Mouse (Mus musculus) liver, embryonic 15.5 days (tissue): ENCODE measurements around the gene Hist2h2bb. TPM values are rescaled to one million over a fixed set of nuclear protein-coding genes. Genes with fewer than 3 reads are reported as not detected.
"Not testable (repeated sequence)": the region's sequence is repeated elsewhere in the genome, so short reads cannot be mapped to it uniquely, and the experiment has no call there.

Experiments
- ATAC-seq: fragments of 200-750 bp; cut with Nextera tagmentation; 2 replicates; pipeline ENCODE4 v1.8.0; 2017; ENCODE audit warnings: moderate number of reproducible peaks, mild to moderate bottlenecking, moderate library complexity; ENCODE audit not compliant: insufficient read depth
- H3K27ac ChIP-seq: fragments of 300-500 bp; sonication (generic); replicated peaks from 2 replicates; pipeline ENCODE4 v1.5.1; 2015; ENCODE audit warnings: mild to moderate bottlenecking, inconsistent platforms
- H3K27me3 ChIP-seq: fragments of 300-500 bp; sonication (generic); 2 replicates; pipeline ENCODE4 v1.6.1; 2015; ENCODE audit warnings: mild to moderate bottlenecking, inconsistent platforms
- H3K36me3 ChIP-seq: fragments of 300-500 bp; sonication (generic); replicated peaks from 2 replicates; pipeline ENCODE4 v1.6.1; 2015; ENCODE audit warnings: moderate library complexity, mild to moderate bottlenecking, inconsistent platforms
- H3K4me1 ChIP-seq: fragments of 300-500 bp; sonication (generic); replicated peaks from 2 replicates; pipeline ENCODE4 v1.6.1; 2015; ENCODE audit warnings: inconsistent platforms
- H3K4me2 ChIP-seq: fragments of 300-500 bp; sonication (generic); 2 replicates; pipeline ENCODE4 v1.6.1; 2015; ENCODE audit warnings: moderate library complexity, mild to moderate bottlenecking, inconsistent platforms
- H3K4me3 ChIP-seq: fragments of 300-500 bp; sonication (generic); replicated peaks from 2 replicates; pipeline ENCODE4 v1.5.1; 2015; ENCODE audit warnings: mild to moderate bottlenecking, inconsistent platforms
- H3K9ac ChIP-seq: fragments of 300-500 bp; sonication (generic); 2 replicates; pipeline ENCODE4 v1.6.1; 2015; ENCODE audit warnings: moderate library complexity, mild to moderate bottlenecking, inconsistent platforms
- H3K9me3 ChIP-seq: fragments of 300-500 bp; sonication (generic); replicated peaks from 2 replicates; pipeline ENCODE4 v1.6.1; 2016; ENCODE audit warnings: inconsistent platforms
- WGBS: fragments of 180-500 bp; shearing (Covaris S2); methylation state at CpG from one replicate; pipeline ENCODE4 v1.1.7; 2015; ENCODE audit warnings: mixed read lengths; ENCODE audit not compliant: insufficient replicate concordance; 5-methylcytosine and 5-hydroxymethylcytosine counted together
- polyA plus RNA-seq: library from polyadenylated mRNA; unstranded; fragments of >200 nt; fragmentation: Nextera tagmentation; extraction: Ambion mirVana; gene quantifications from 2 replicates; pipeline ENCODE4 v1.2.1, GENCODE M21; 2015

Gene Hist2h2bb
- polyA plus RNA-seq, 1 experiment from 2014 or later: 24.6 TPM

- ATAC-seq: peak; percentile 35
- Histone ChIP-seq H3K9ac (peak within 1 kb of the TSS; percentile 74), H3K4me1 (peaks cover 46% of the 10 kb centered on the region), H3K9me3 (no peaks in the 10 kb centered on the region), H3K4me2 (peak within 1 kb of the TSS; percentile 70), H3K4me3 (peak within 1 kb of the TSS; percentile 66), H3K36me3 (no peaks in the 10 kb centered on the region), H3K27me3 (no peaks in the 10 kb centered on the region), H3K27ac (peak within 1 kb of the TSS; percentile 100)
- WGBS: 20% methylated on average over 30 of the region's 30 CpGs
Measured at GRCm38 (mm10) chr3:96268051-96268775, 1.3 kb upstream of the Hist2h2bb start, which contains the start of gene Hist2h3b. Hist2h3b (plus strand) TSS chr3:96268654.

DNA sequence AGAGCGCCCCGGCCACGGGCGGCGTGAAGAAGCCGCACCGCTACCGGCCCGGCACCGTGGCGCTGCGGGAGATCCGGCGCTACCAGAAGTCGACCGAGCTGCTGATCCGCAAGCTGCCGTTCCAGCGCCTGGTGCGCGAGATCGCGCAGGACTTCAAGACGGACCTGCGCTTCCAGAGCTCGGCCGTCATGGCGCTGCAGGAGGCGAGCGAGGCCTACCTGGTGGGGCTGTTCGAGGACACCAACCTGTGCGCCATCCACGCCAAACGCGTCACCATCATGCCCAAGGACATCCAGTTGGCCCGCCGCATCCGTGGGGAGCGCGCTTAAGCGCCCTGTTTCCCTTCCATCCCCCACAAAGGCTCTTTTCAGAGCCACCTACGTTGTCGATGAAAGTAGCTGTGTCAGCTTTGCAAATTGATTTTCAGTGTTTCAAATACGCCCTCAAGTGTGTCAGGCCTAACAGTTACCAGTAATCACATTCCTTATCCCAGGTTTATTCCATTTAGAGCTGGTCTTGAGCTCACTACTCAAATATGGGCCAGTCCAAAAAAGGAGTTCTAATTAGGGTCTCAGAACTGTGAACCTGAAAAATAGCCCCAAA is 675 bp upstream of the Hist2h2bb start:
- WGBS: 0% methylated on average over 18 of the region's 44 CpGs
- Histone ChIP-seq H3K4me2 (peak overlapping the region; percentile 70), H3K27ac (peak overlapping the region; percentile 100), H3K4me3 (peak overlapping the region; percentile 66), H3K4me1 (peaks cover 50% of the 10 kb centered on the region), H3K9ac (peak overlapping the region; percentile 74)
- not testable (repeated sequence) for H3K27me3 ChIP-seq, H3K9me3 ChIP-seq, H3K36me3 ChIP-seq
- ATAC-seq: peak; percentile 43

- no peak for ATAC-seq
- WGBS: 44% methylated on average over 17 of the region's 17 CpGs
Measured at GRCm38 (mm10) chr3:96273591-96274465, 4.3 kb downstream of the Hist2h2bb start.

DNA sequence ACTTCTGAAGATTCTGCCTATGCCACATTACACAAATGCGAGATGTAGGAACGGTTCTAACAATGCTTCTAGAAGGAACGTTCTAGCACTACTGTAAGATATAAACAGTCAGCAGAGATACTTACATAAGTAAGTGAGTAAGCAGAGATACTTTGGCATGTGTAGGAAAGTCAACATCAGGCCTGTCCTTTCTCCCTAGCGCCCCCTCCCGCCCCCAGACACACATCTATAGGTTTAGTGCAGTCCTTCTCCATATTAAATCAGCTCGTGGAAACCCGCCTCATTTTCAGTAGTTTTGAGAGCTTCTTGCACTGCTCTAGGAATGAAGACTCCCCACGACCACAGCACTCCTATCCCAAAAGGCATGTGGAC is 7.9 kb downstream of the Hist2h2bb start:
- Histone ChIP-seq H3K9ac (peak overlapping the region; percentile 81), H3K27me3 (peaks cover 20% of the 10 kb centered on the region), H3K9me3 (no peaks in the 10 kb centered on the region), H3K4me2 (peak overlapping the region; percentile 93), H3K27ac (peak overlapping the region; percentile 84), H3K36me3 (no peaks in the 10 kb centered on the region), H3K4me1 (peaks cover 26% of the 10 kb centered on the region), H3K4me3 (peak overlapping the region; percentile 65)
- 12% methylated on average over 8 of the region's 8 CpGs for WGBS
- ATAC-seq: peak; percentile 72

More at GRCm38 (mm10) chr3:96273591-96274465, 4.3 kb downstream of the Hist2h2bb start:
- H3K9ac ChIP-seq: no peak overlapping the region
- peaks cover 32% of the 10 kb centered on the region for H3K4me1 ChIP-seq
- H3K4me2 ChIP-seq: no peak overlapping the region
- no peaks in the 10 kb centered on the region for H3K9me3 ChIP-seq
- no peaks in the 10 kb centered on the region for H3K27me3 ChIP-seq
- H3K36me3 ChIP-seq: no peaks in the 10 kb centered on the region
- H3K27ac ChIP-seq: no peak overlapping the region
- no peak overlapping the region for H3K4me3 ChIP-seq

GRCm38 (mm10) chr3:96277800-96278624 is 8.5 kb downstream of the Hist2h2bb start:
- no peaks in the 10 kb centered on the region for H3K9me3 ChIP-seq
- under 1% methylated on average over 49 of the region's 49 CpGs for WGBS
- H3K4me2 ChIP-seq: peak overlapping the region; percentile 93
- H3K9ac ChIP-seq: peak overlapping the region; percentile 81
- H3K4me3 ChIP-seq: peak overlapping the region; percentile 65
- peak overlapping the region; percentile 84 for H3K27ac ChIP-seq
- ATAC-seq: peak; percentile 90
- peaks cover 26% of the 10 kb centered on the region for H3K27me3 ChIP-seq
- no peaks in the 10 kb centered on the region for H3K36me3 ChIP-seq
- H3K4me1 ChIP-seq: peaks cover 26% of the 10 kb centered on the region

DNA sequence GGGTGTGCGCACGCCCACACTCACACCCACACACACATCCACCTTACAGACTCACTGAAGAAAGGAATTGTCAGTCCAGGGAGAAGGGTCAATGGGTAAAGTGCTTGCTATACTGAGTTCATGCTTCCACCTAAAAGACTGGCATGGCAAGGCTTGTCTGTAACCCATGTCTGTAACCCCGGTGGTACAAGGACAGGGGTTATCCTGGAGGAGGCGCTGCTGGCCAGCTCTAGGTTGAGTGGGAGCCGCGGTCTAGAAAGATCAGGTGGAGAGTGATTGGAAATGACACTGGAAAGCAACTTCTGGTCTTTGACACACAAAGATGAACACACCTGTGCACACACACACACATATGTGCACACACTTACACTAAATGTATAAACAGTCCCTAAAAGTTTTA is 11.1 kb downstream of the Hist2h2bb start:
- peaks cover 18% of the 10 kb centered on the region for H3K4me1 ChIP-seq
- H3K4me2 ChIP-seq: no peak overlapping the region
- H3K9me3 ChIP-seq: no peaks in the 10 kb centered on the region
- H3K27me3 ChIP-seq: peaks cover 45% of the 10 kb centered on the region
- no peak overlapping the region for H3K9ac ChIP-seq
- no peak overlapping the region for H3K4me3 ChIP-seq
- WGBS: 49% methylated on average over 6 of the region's 6 CpGs
- no peak overlapping the region for H3K27ac ChIP-seq
- H3K36me3 ChIP-seq: no peaks in the 10 kb centered on the region
- ATAC-seq: no peak

DNA sequence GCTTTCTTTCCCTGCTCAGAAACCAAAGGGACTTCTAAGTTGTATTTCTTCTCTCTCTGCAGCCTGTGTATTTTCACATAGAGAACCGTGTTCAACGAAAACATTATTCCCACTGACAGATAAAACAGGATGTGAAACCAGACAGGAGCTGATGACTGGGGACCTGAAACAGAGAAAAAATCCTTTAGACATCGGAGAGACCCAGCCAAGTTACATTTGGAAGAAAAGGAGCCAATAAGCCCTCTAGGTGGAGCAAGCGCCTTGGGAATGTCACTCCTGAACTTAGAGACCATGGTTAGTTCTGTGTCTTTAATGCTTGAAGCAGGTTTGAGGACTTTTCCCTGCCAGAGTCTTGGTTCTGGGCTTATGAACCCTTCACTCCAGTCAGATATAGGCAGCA is 14.9 kb downstream of the Hist2h2bb start:
- Histone ChIP-seq H3K36me3 (no peaks in the 10 kb centered on the region), H3K4me1 (no peaks in the 10 kb centered on the region), H3K4me2 (no peak overlapping the region), H3K4me3 (no peak overlapping the region), H3K9ac (no peak overlapping the region), H3K27me3 (peaks cover 49% of the 10 kb centered on the region), H3K9me3 (no peaks in the 10 kb centered on the region), H3K27ac (no peak overlapping the region)
- no peak for ATAC-seq
- 14% methylated on average over 4 of the region's 4 CpGs for WGBS

DNA sequence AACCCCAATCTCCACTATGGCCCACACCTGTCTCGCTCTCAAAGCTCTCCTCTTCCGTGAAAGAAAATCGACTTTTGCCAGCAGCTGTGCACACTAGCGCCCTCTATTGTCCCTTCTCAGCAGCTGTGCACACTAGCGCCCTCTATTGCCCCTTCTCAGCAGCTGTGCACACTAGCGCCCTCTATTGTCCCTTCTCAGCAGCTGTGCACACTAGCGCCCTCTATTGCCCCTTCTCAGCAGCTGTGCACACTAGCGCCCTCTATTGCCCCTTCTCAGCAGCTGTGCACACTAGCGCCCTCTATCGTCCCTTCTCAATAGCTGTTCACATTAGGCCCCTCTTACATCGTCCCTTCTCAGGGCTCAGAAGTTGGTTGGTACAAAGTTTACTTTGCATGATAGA is 17.8 kb downstream of the Hist2h2bb start:
- not testable (repeated sequence) for H3K4me2 ChIP-seq, H3K27ac ChIP-seq, H3K36me3 ChIP-seq, H3K9ac ChIP-seq, H3K9me3 ChIP-seq, ATAC-seq, H3K4me3 ChIP-seq, H3K4me1 ChIP-seq
- H3K27me3 ChIP-seq: peaks cover 31% of the 10 kb centered on the region
- WGBS: 86% methylated on average over 11 of the region's 11 CpGs

DNA sequence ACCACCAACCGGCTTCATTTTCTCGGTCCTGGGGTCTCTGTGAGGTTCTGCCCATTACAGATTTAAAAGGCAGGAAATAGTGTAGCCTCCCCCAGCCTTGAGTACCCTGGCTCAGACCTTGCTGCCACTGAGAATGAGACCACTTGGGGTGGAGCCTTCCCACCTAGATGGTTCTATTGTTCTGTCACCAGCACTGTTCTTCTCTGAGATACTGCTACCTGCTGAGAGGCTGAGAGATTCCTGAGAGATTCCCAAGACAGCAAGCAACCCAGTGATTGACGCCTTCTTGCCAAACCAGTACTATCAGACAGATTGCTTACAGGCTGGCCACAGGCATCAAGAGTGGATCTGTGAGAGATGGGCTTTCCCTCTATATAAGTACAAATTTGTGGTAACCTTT is 19.6 kb downstream of the Hist2h2bb start:
- H3K4me1 ChIP-seq: no peaks in the 10 kb centered on the region
- H3K4me3 ChIP-seq: no peak overlapping the region
- 64% methylated on average over 3 of the region's 3 CpGs for WGBS
- H3K36me3 ChIP-seq: no peaks in the 10 kb centered on the region
- no peak overlapping the region for H3K4me2 ChIP-seq
- no peaks in the 10 kb centered on the region for H3K9me3 ChIP-seq
- ATAC-seq: no peak
- no peak overlapping the region for H3K9ac ChIP-seq
- no peak overlapping the region for H3K27ac ChIP-seq
- H3K27me3 ChIP-seq: peaks cover 15% of the 10 kb centered on the region

GRCm38 (mm10) chr3:96290727-96291126 is 21.2 kb downstream of the Hist2h2bb start:
- not testable (repeated sequence) for H3K4me1 ChIP-seq, H3K9ac ChIP-seq, H3K4me3 ChIP-seq, H3K36me3 ChIP-seq, H3K27me3 ChIP-seq, H3K27ac ChIP-seq, ATAC-seq, H3K9me3 ChIP-seq, H3K4me2 ChIP-seq
- WGBS: 70% methylated on average over 3 of the region's 3 CpGs
